18 mouse cellular contexts compared by ENCODE assay signal in the genomic region with DNA sequence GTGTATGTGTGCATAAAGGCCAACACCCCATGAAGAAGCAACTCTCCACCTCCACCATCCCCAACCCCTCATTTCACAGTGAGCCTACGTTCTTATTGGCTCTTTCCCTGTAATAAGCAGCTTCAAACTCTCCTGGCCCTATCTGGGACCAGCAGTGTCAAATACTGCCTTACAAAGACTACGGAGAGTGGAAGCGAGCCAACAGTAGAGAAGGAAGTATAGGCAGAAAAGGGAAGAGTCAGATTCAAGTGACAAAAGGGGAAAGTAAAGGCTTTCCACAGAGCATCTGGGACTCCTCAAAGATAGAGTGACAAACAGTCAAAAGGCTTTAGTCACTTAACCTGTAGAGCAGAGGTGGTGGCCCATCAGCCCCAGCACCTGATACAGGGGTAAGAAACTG.
"Had no signal": no experiment of that assay in that cellular context is flagged by ENCODE, and none has a peak within 500 bp of the region (broad histone marks: within the 10 kb centered on the region; RNA-seq: fewer than 3 reads in every experiment).

No protein-coding gene starts in this region.

- H3K4me3 ChIP-seq: limb, embryonic 13.5 days; lung, embryonic 15.5 days; midbrain, embryonic 10.5 days; myocyte; neural tube, embryonic 15.5 days had no signal

- H3K9ac ChIP-seq: limb, embryonic 13.5 days; lung, embryonic 15.5 days; neural tube, embryonic 15.5 days had no signal

- ATAC-seq: intestine, postnatal 0 days had no signal

- H3K27me3 ChIP-seq: limb, embryonic 13.5 days; lung, embryonic 15.5 days; neural tube, embryonic 15.5 days had no signal

- H3K9me3 ChIP-seq: limb, embryonic 13.5 days; lung, embryonic 15.5 days; midbrain, embryonic 10.5 days; neural tube, embryonic 15.5 days had no signal

- H3K4me2 ChIP-seq: limb, embryonic 13.5 days; liver, embryonic 11.5 days; lung, embryonic 15.5 days; neural tube, embryonic 15.5 days had no signal

- H3K27ac ChIP-seq: kidney, postnatal 0 days; limb, embryonic 13.5 days; lung, embryonic 15.5 days; midbrain, embryonic 10.5 days; neural tube, embryonic 15.5 days had no signal

- H3K4me1 ChIP-seq: limb, embryonic 13.5 days; lung, embryonic 15.5 days; midbrain, embryonic 10.5 days; neural tube, embryonic 15.5 days had no signal

- DNase-seq: kidney, adult 9 months; kidney, postnatal 36 days; layer of hippocampus, postnatal 36 days; left cerebral cortex, postnatal 4 days; lung, postnatal 14 days; midbrain, embryonic 14.5 days; right cerebral cortex, adult 18-20 months; right cerebral cortex, postnatal 25 days; thymus, adult 18-20 months; thymus, postnatal 25 days had no signal
